Mouse (Mus musculus): ENCODE results near the gene Bach2.

The Bach2 gene

DNA sequence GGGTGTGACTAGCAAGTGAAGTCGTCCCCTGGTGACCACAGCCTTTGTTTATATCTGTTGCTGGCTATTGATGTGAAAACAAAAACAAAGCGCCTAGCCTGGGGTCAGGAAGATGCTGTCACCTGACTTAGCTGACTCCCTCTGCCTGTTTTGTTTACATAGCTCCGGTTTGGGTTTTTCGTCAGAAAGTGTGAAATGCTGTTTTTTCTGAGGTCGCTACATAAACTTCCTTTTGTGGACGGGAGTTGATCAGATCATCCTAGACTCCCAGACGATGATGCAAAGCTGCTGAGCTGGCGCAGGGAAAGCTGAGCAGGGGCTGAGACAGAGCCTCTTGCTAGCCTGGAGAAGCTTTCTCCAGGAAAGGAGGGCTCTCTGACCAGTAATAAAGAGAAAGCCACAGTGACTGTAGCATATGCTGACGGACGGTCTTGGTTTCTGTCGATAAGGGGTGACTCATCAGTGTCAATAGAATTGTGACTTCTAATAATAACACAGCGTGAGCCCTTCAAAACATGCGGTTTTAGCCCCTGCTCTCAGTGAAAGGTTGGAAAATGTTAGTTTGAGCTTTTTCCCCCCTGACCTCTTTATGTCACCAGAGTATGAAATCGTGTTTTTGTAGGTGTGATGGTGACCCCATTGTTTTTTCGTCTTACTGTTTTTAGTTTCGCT, 11.9 kb downstream of the Bach2 start:
- DNase-seq (ENCODE audit: low spot score) = peak; percentile 15

GRCm38 (mm10) chr4:32251005-32251365, 12.4 kb downstream of the Bach2 start:
- peak; percentile 37 for DNase-seq (ENCODE audit: low spot score)

- DNase-seq (ENCODE audit: low spot score) = no peak
Observed at GRCm38 (mm10) chr4:32251946-32252672, 13.5 kb downstream of the Bach2 start.

- no peak for DNase-seq (ENCODE audit: low spot score)
Observed at GRCm38 (mm10) chr4:32257686-32258085, 19.1 kb downstream of the Bach2 start.

GRCm38 (mm10) chr4:32258093-32258492, 19.5 kb downstream of the Bach2 start:
- no peak for DNase-seq (ENCODE audit: low spot score)

GRCm38 (mm10) chr4:32258596-32258995, 20.0 kb downstream of the Bach2 start:
- no peak for DNase-seq (ENCODE audit: low spot score)

GRCm38 (mm10) chr4:32260909-32261308, 22.3 kb downstream of the Bach2 start:
- no peak for DNase-seq (ENCODE audit: low spot score)

DNA sequence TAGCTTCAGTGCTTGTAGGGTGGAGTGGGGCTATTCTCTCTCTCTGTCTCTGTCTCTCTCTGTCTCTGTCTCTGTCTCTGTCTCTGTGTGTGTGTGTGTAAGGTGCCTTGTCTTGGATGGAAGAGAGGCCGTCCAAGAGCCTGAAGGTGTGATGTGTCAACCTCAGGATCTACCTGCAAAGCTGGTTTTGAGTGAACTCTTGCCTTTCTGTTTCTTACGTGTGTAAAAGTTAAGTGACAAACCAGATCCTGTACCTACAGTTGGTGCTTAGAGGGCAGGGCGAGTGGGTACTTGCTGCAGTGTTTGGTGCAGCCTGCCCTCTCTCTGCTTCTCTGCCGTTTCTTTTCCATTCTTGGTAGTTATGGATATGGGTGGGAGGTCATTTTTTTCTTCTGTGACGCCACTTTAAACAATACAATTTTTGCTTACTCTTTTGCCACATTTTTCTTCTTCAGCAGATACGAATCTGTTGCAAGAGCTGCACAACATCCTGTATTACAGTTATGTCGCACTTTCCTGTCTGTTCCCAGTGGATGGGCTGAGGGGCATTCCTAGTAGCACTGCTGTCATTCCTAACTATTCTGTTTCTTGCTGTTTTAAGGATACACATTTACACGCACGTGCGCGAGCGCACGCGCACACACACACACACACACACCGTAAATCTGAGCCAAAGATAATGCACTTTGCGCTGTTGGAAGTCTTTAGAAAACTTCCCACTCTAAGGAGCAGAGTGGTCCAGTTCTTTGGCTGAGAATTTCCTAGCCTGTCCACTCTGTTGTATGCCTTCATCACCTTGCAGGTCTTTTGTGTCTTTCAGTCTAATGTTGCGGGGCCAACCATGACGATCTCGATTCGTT, 24.5 kb downstream of the Bach2 start:
- DNase-seq (ENCODE audit: low spot score) = no peak

DNA sequence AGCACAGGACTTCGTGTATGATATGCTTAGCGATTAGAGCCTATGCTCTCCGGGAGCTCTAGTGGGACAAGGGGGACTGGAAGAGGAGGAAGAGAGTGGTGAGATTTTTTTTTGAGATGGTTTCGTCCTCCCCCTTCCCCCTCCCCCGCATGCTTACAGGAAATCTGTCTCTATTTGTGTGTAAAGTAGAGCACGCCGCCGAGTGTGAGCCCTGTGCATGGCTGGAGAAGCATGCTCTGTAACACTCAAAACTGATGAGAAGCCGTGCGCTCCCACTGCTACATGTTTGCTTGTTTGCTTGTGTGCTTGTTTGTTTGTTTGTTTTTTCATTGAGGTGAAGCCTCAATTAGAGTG, 25.1 kb downstream of the Bach2 start:
- DNase-seq (ENCODE audit: low spot score) = no peak

DNA sequence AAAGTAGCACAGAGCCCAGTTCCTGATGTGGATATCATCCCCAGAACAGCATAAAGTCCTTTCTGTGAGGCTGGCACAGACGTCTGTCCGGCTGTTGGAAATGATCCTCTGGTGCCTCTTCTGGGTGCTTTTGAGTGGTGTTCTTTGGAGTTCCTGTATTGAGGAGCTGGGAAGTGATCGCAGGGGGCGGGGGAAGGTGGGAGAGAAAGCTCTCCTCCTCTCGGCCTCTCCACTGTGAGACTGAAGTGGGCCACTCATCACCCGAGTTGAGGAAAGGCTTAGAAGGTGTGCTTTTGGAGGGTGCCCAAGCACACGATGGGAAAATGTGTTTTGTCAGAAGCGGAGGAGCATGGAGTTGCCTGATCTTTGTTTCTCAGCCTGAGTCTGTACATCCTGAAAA, 26.3 kb downstream of the Bach2 start:
- DNase-seq (ENCODE audit: low spot score) = no peak

DNA sequence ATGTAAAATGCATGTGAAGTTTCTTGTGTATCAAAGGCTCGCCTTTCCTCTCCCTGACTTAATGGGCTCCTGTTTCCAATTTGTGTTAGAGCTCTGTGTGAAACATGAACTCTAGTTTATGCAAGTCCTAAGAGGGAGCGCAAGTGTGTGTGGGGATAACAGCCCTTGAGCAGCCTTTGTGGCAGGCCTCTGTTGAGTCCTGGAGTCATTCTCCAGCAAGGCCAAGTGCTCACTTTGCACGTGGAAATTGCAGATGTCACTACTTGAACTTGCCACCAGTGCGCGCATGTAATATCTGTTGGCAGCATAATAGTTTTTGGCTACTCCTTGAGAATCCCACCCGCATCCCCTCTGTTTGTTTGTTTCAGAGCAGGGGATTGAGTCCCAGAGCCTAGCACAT, 28.1 kb downstream of the Bach2 start:
- DNase-seq (ENCODE audit: low spot score) = no peak

DNA sequence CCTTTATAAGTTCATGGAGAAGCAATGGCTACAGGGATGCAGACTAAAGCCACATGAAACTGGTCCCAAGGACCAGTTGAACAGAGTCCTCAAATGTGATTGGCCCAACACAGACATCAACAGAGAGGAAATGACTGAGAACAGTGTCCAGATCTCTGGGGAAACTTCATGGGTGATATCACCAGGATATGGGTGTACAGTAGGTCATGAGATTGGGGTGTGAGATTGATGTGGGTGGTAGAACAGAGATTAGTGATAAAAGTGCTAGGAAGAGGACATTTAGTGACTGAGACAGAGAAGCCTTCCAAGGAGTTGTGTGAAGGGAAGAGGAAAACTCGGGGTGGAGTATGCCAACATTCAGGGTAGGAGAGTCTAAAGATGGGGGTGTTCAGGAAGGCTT, 29.4 kb downstream of the Bach2 start:
- no peak for DNase-seq (ENCODE audit: low spot score)

GRCm38 (mm10) chr4:32272398-32272797, 33.8 kb downstream of the Bach2 start:
- no peak for DNase-seq (ENCODE audit: low spot score)

DNA sequence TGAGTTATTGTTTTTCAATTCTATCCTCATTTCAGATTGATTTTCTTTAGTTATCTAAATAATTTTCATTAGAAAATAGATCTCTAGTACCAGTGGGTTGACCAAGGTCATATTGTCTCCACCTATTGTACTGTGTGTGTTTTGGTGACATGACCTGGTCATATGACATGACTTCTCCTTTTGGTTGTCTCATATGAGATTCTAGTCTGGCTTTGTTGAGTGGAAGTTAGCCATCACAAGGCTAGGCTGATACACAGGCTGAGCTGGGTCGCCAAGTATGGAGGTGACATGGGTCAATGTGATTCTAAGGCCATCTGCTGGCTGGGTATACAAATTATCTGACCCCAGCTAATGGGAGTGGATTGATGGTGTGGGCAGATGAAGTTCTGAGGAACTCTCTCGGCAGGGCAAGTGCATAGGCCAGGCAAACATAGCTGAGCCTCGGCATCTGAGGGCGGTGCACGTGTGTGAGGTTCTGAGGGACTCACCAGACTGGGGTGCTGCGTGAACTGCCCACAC, 36.2 kb downstream of the Bach2 start:
- DNase-seq (ENCODE audit: low spot score) = no peak

DNA sequence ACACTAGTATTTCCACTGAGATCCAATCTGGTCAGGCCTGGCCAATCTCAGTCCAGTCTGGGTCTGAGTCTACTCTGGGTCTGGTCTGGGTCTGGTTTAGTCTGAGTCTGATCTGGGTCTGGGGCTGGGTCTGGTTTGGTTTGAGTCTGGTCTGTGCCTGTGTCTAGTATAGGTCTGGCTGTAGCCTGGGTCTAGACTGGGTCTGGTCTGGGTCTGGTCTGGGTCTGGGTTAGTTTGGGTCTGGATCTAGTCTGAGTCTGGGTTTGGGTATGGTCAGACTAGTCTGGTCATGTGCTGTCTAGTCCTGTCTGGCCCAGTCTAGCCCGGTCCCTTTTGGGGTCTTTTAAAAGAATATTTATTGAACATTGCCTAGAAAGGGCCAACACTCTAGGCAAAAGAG, 41.2 kb downstream of the Bach2 start:
- no peak for DNase-seq (ENCODE audit: low spot score)

DNA sequence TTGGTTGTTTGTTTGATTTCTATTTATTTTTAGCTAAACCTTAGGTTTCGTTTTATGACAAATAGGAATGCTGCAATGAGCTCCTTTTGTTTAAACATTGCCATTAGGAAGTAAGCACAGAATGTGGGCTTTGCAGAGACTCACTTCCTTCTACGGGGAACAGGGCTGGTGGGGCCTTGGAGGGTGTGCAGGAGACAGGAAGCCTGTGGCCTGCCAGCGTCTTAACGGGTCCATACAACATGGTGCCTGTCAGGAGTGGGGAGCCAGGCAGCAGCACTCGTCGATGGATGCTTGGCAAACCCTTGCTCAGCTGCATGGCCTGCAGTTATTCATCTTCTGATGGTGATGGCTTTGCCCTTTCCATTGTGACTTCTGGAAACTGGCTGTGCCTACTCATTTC, 41.8 kb downstream of the Bach2 start:
- no peak for DNase-seq (ENCODE audit: low spot score)

GRCm38 (mm10) chr4:32281306-32281705, 42.7 kb downstream of the Bach2 start:
- DNase-seq (ENCODE audit: low spot score) = no peak

DNA sequence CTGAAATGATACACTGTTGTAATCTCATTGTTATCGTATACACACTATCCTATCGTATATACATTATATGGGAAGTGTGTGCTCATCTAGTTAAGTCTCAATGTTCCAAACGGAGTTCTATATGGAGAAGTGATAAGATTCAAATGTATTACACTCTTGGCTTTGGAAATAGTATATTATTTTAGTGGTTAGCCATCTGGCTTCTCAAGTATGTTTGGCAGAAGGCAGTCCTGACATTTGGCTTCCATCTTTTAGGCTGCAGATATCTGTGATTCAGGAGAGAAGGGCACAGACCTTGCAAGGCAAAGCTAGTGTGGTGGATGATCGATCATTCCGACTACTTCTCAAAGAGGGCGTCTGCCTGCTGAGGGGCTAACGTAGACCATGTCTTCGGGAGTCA, 47.8 kb downstream of the Bach2 start:
- no peak for DNase-seq (ENCODE audit: low spot score)

- no peak for DNase-seq (ENCODE audit: low spot score)
Observed at GRCm38 (mm10) chr4:32288036-32288860, 49.6 kb downstream of the Bach2 start.

DNA sequence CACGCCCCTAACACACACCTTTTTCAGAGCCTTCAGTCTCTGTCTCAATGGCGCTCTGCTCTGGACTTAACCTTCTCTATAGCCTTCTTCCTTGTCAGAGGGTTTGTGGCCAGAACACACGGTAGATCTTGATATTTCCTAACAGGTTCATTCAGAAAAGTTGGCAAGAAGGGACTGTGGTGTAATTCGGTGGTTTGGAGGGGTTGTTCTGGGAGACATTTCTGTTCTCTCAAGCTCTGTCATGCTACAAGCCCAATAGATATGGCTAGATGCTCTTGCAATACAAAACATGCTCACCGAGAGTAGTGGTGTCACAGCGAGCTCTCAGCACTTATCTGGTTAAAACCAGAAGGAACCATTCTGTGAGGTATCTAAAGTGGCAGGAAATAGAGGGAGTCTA, 51.2 kb downstream of the Bach2 start:
- DNase-seq (ENCODE audit: low spot score) = no peak

- DNase-seq (ENCODE audit: low spot score) = no peak
Observed at GRCm38 (mm10) chr4:32291406-32291805, 52.8 kb downstream of the Bach2 start.

- DNase-seq (ENCODE audit: low spot score) = no peak
Observed at GRCm38 (mm10) chr4:32293686-32294265, 55.2 kb downstream of the Bach2 start.

Data from ovary, postnatal 36 days (tissue).